Mouse (Mus musculus) hindbrain, embryonic 15.5 days (tissue): ENCODE measurements around the gene Cnot1. TPM values are rescaled to one million over a fixed set of nuclear protein-coding genes. Genes with fewer than 3 reads are reported as not detected.

Experiments used
- ATAC-seq: fragments of 200-750 bp; cut with Nextera tagmentation; 2 replicates; pipeline ENCODE4 v1.8.0; 2017; ENCODE audit warnings: low read depth, moderate number of reproducible peaks, moderate TSS enrichment; ENCODE audit not compliant: low FRiP score
- H3K27ac ChIP-seq: fragments of 300-500 bp; sonication (generic); replicated peaks from 2 replicates; pipeline ENCODE4 v1.5.1; 2015; ENCODE audit warnings: mild to moderate bottlenecking, inconsistent platforms
- H3K27me3 ChIP-seq: fragments of 300-500 bp; sonication (generic); 2 replicates; pipeline ENCODE4 v1.6.1; 2015; ENCODE audit warnings: control low read depth, inconsistent platforms
- H3K36me3 ChIP-seq: fragments of 300-500 bp; sonication (generic); 2 replicates; pipeline ENCODE4 v1.6.1; 2015; ENCODE audit warnings: control low read depth, inconsistent platforms
- H3K4me1 ChIP-seq: fragments of 300-500 bp; sonication (generic); replicated peaks from 2 replicates; pipeline ENCODE4 v1.6.1; 2015; ENCODE audit warnings: control low read depth, inconsistent platforms
- H3K4me2 ChIP-seq: fragments of 300-500 bp; sonication (generic); 2 replicates; pipeline ENCODE4 v1.6.1; 2015; ENCODE audit warnings: moderate library complexity, mild to moderate bottlenecking, inconsistent platforms
- H3K4me3 ChIP-seq: fragments of 300-500 bp; sonication (generic); 2 replicates; pipeline ENCODE4 v1.5.1; 2015; ENCODE audit warnings: mild to moderate bottlenecking, inconsistent platforms
- H3K9ac ChIP-seq: fragments of 300-500 bp; sonication (generic); 2 replicates; pipeline ENCODE4 v1.6.1; 2015; ENCODE audit warnings: inconsistent platforms
- H3K9me3 ChIP-seq: fragments of 300-500 bp; sonication (generic); 2 replicates; pipeline ENCODE4 v1.6.1; 2016; ENCODE audit warnings: control low read depth, inconsistent platforms
- WGBS: fragments of 180-500 bp; shearing (Covaris S2); methylation state at CpG from one replicate; pipeline ENCODE4 v1.1.7; 2015; 5-methylcytosine and 5-hydroxymethylcytosine counted together
- polyA plus RNA-seq: library from polyadenylated mRNA; unstranded; fragments of >200 nt; fragmentation: Nextera tagmentation; extraction: Ambion mirVana; gene quantifications from 2 replicates; pipeline ENCODE4 v1.2.1, GENCODE M21; 2015

Cnot1 gene
- polyA plus RNA-seq, 1 experiment from 2014 or later, result 39.2 TPM

DNA sequence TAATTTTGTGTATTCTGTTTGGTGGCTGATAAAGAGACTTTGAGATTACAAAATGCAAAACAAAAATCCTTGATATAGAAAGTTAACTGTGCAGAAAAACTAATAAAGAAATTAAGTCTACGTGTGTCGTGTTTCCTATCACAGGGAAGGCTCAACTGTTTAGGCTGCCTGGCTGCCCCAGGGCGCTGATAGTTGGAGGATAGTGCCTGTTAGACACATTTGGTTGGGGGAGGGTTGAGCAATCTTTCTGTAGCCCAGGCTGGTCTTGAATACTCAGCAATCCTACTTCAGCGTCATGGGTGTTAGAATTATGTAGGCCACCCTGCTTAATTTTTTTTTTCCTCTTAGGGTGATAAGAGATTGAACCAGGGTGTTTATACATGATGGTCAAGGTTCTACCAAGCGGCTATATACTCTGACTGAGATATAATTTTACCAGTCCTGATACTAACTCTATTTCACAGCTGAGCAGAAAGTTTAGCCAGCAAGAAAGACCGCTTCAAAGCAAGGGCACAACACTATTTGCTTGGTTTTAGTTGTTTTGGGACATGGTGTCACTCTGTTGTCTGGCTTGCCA is 92.3 kb downstream of the Cnot1 start:
- Histone ChIP-seq H3K27me3 (no peaks in the 10 kb centered on the region), H3K27ac (peak overlapping the region; percentile 68; the same call in 1 of the 2 replicates), H3K4me2 (peak overlapping the region; percentile 86), H3K4me1 (peaks cover 19% of the 10 kb centered on the region), H3K36me3 (peaks cover 49% of the 10 kb centered on the region), H3K9ac (peak overlapping the region; percentile 64; the same call in 1 of the 2 replicates), H3K9me3 (no peaks in the 10 kb centered on the region), H3K4me3 (peak overlapping the region; percentile 56)
- 89% methylated on average over 6 of the region's 6 CpGs for WGBS
- ATAC-seq, result no peak

DNA sequence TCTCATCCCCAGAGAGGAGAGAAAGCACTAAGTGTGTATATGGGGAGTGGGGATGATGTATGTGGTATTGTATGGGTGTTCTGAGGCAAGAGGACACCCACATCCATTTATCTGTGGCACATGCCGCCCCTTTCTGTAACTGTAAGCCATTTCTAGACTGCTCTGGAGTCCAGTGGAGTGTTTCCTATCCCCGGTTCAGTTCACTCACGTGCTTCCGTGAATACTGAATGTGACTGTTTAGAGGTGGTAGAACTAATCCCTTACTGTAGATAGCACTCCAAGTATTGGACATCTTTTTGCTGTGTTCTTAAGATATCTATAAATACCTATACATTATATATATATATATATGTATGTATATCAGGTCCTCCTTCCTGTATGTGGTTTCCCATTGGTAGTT is 92.9 kb downstream of the Cnot1 start:
- H3K36me3 ChIP-seq, result peaks cover 49% of the 10 kb centered on the region

DNA sequence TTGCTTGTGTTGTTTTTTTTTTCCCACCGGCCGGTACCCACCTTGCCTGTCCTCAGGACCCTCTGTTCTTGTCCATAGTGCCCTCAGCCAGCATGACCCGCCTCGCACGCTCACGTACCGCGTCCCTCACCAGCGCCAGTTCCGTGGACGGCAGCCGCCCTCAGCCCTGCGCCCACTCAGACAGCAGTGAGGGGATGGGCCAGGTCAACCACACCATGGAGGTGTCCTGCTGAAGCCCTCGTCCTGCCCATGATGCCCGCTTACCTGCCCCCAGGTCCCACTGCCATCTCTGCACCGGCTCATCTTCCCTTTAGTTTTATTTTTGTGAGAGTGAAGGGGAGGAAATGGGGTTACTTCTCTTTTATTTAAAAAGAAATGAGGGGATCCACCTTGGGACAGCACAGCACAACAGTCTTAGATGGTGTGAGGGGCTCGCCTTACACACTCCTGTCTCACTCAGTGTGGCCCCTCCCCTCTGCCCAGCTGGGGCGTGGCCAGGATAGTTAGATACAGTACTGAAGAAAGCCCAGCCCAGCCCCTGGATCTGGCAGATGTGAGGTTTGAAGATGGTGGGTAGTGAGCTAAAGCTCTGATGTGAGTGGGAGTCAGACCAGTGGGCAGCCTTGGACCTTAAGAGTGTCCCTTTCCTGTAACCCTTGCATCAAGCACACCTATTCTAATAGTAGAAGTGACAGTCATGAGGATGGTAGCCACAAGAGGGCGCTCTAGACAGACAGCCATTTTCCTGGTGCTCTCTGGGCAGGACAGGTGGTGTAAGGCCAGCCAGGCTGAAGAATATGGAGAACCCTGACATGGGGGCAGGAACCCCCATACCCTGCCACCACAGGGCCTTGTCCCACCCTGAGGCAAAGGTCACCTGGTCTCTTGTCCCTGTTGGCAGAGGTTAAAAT is 93.9 kb downstream of the Cnot1 start:
- Histone ChIP-seq H3K9ac (no peak overlapping the region), H3K27ac (no peak overlapping the region), H3K4me2 (no peak overlapping the region), H3K36me3 (peaks cover 49% of the 10 kb centered on the region), H3K4me3 (no peak overlapping the region), H3K4me1 (peaks cover 19% of the 10 kb centered on the region), H3K27me3 (no peaks in the 10 kb centered on the region), H3K9me3 (no peaks in the 10 kb centered on the region)
- WGBS, result 83% methylated on average over 19 of the region's 19 CpGs
- peak; percentile 31; the same call in 1 of the 2 replicates for ATAC-seq

More for the DNA sequence above, 92.9 kb downstream of the Cnot1 start:
- ATAC-seq, result no peak
- no peaks in the 10 kb centered on the region for H3K27me3 ChIP-seq
- no peaks in the 10 kb centered on the region for H3K9me3 ChIP-seq
- H3K4me3 ChIP-seq, result no peak overlapping the region
- no peak overlapping the region for H3K4me2 ChIP-seq
- 95% methylated on average over 4 of the region's 4 CpGs for WGBS
- no peak overlapping the region for H3K9ac ChIP-seq
- H3K4me1 ChIP-seq, result peaks cover 19% of the 10 kb centered on the region
- no peak overlapping the region for H3K27ac ChIP-seq

DNA sequence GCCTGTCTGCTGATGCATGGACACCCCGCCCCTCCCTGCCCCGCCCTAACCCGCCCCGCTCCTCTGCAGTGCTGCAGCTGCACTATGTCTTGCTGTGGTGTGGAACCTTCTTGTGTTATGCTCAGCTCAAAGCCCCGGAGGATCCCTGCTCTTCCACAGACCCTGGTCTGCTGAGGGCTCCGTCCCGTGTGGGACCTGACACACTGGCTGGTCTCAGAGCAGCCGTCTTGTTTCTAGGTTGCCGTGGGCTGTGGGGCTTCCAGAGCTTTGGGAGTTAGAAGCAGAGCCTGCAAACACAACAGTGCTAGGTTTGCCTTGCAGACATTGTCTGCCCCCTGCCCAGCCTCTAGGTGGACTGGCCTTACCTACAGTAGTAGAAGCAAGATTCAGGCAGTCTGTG is 94.9 kb downstream of the Cnot1 start:
- H3K4me1 ChIP-seq, result peaks cover 19% of the 10 kb centered on the region
- ATAC-seq, result no peak
- no peaks in the 10 kb centered on the region for H3K9me3 ChIP-seq
- H3K4me3 ChIP-seq, result no peak overlapping the region
- H3K4me2 ChIP-seq, result no peak overlapping the region
- WGBS, result 88% methylated on average over 9 of the region's 9 CpGs
- H3K9ac ChIP-seq, result no peak overlapping the region
- no peaks in the 10 kb centered on the region for H3K27me3 ChIP-seq
- no peak overlapping the region for H3K27ac ChIP-seq
- H3K36me3 ChIP-seq, result peaks cover 49% of the 10 kb centered on the region

DNA sequence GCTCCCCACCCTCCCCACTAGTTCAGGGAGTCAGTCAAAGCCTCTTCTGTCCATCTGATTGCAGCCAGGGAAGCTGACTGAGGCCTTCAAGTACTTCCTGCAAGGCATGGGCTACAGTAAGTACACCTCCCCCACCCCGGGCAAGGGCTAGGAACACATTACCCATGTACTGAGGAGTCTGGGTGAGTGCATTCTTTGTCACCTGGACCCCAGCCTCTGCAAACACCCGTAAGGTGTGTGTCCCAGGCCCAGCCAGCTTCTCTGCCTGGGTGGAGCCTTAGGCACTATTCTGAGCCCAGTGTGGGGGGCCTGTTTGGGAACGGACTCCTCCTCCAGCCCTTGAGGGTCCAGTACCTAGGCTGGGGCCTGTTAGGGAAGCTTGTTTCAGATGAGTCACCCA is 96.2 kb downstream of the Cnot1 start:
- Histone ChIP-seq H3K9me3 (no peaks in the 10 kb centered on the region), H3K4me1 (peaks cover 7% of the 10 kb centered on the region; the same call in 1 of the 2 replicates), H3K9ac (no peak overlapping the region), H3K27me3 (no peaks in the 10 kb centered on the region), H3K4me2 (no peak overlapping the region), H3K4me3 (no peak overlapping the region), H3K27ac (no peak overlapping the region), H3K36me3 (peaks cover 62% of the 10 kb centered on the region)
- 91% methylated on average over 3 of the region's 3 CpGs for WGBS
- ATAC-seq, result no peak

DNA sequence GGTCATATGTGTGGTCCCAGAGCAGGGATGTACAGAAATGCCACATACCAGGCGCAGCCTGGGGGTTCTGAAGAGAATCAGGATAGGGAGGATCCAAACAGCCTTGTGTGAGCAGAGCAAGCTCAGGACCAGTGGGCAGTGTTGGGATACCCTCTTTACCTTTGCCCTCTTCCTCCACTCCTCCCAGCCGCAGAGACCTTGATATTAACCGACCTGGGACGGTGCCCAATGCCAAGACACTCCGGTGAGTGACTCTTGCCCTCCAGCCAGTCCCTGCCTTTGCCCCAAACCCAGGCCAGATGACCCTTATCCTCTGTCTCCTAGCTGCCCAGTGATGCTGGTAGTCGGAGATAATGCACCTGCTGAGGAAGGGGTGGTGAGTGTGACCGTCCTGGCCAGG is 97.7 kb downstream of the Cnot1 start:
- 86% methylated on average over 7 of the region's 7 CpGs for WGBS
- Histone ChIP-seq H3K4me1 (peaks cover 14% of the 10 kb centered on the region), H3K36me3 (peaks cover 63% of the 10 kb centered on the region), H3K9me3 (no peaks in the 10 kb centered on the region), H3K4me2 (no peak overlapping the region), H3K27ac (no peak overlapping the region), H3K27me3 (no peaks in the 10 kb centered on the region), H3K9ac (no peak overlapping the region), H3K4me3 (no peak overlapping the region)
- no peak for ATAC-seq

DNA sequence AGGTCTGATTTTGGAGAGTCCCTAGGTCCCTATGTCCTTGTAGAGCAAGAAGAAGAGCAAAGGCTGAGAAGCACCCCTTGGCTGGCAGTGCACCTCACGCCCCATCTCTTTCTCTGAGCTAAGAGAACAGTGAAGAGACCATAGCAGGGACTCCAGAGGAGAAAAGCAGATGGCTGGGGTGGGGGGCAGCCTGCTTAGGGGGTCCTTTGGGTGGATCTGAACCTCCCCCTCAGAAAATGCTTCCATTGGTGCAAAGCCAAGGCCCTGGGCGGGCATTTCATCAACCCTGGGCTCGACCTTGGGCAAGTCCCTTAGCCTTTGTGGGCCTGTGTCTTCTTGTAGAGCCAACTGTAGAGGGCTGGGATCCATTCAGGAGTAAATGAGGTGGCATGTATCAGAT is 102.7 kb downstream of the Cnot1 start:
- H3K4me1 ChIP-seq, result peaks cover 50% of the 10 kb centered on the region
- peak overlapping the region; percentile 67 for H3K4me3 ChIP-seq
- H3K9me3 ChIP-seq, result no peaks in the 10 kb centered on the region
- H3K27me3 ChIP-seq, result no peaks in the 10 kb centered on the region
- ATAC-seq, result no peak
- H3K27ac ChIP-seq, result peak overlapping the region; percentile 89
- 89% methylated on average over 3 of the region's 3 CpGs for WGBS
- peak overlapping the region; percentile 83 for H3K9ac ChIP-seq
- H3K4me2 ChIP-seq, result peak overlapping the region; percentile 73
- peaks cover 35% of the 10 kb centered on the region for H3K36me3 ChIP-seq

DNA sequence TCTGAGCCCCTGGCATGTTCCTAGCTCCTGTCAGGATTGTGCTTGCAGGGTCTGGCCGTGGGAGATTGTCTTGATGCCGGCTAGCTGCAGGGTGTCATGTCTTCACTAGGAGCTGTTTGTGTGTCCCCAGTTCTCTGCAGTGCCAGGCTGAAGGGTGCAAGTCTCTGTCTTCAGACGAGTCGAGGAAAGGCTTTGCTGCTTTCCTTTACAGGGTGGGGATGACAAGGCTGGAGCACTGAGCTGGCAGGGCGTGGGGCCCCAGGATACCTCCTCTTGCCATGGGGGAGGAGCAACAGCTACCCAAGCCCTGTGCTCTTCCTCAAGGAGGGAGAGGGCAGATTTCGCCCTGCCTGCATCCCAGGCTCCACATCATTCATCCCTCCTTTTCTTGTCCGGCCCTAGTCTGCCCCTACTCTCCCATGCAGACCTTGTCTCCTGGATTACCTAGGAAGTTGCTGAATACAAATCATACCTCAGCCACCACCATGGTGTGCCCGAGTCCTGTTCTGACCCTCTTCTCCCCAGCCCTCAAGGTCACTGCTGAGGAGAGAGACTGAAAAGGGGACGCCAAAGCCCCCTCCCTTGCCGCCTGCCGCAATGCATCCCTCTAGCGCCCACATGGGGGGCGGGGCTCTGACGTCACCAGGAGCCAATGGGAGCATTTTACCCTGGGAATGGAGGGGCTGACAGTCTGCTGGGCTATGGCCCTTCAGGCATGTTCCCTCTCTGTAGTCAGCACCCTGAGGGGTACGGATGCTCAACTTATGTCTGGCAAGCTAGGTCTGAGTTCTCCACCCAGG is 103.6 kb downstream of the Cnot1 start:
- Histone ChIP-seq H3K27ac (peak overlapping the region; percentile 89), H3K9me3 (no peaks in the 10 kb centered on the region), H3K27me3 (no peaks in the 10 kb centered on the region), H3K36me3 (peaks cover 26% of the 10 kb centered on the region), H3K4me1 (peaks cover 51% of the 10 kb centered on the region), H3K4me3 (peak overlapping the region; percentile 67), H3K9ac (peak overlapping the region; percentile 83), H3K4me2 (peak overlapping the region; percentile 73)
- WGBS, result 2% methylated on average over 15 of the region's 15 CpGs
- peak; percentile 21 for ATAC-seq

DNA sequence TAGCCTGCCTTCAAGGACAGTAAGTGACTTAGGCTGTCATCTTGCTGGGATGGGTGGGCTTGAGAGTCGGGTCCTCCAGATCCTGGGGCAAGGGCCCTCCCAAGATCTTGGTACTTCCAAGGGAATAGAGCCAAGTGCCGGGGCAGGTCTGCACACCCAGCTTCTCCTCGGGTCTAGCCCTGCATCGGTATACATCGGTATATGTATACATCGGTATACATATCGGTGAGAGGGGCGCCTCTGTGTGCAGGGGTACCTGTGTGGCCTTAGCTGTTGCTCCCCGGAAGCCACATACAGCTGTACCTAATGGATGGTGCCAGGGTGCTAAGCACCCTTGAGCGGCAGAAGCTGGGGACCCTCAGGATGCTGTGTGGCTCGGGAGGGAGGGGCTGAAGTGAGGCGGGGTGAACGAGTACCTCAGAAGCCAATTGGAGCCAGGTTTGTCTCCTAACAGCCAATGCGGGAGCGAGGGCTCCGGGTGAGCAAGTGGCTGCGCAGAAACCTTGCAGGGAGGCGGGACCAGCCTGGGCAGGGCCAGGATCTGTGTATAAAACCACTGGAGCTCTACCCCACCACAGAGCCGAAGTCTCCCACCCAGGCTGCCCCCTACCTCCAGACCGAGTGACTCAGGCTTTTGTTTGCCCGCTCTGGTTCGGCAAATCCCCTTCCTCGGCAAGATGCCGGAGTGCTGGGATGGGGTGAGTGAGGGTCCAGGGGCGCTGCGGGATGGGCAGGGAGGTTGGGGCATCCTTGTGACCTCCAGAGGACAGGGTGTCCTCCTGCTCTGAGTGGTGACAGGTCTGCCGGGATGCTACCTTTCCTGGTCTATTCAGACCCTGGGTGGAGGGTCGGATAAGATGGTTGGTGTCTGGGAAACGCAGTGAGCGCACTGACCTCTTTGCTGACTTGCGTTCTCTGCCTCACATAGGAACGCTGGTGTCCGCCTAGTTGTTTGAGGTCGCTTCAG is 104.5 kb downstream of the Cnot1 start:
- whole genome bisulfite sequencing, result 2% methylated on average over 34 of the region's 34 CpGs
- H3K36me3 ChIP-seq, result peaks cover 18% of the 10 kb centered on the region

DNA sequence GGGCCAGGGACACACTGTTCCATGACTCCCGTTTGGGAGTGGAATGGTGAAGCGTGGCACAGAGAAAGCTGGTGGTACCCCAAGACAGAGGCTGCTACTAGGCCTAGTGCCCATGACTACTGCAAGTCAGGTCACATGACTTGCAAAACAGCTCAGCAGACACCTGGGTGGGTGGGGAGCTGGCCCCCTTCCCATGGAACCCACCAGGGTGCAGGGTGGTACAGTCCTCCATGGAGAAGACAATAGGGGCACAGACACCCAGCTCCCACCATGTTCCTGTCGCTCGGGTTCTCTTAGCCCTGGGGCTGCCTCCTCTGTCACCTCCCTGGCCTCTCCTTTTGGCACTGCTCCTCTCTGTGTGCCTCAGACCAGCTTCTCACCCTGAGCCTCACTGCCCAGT is 105.5 kb downstream of the Cnot1 start:
- peaks cover 53% of the 10 kb centered on the region for H3K4me1 ChIP-seq
- ATAC-seq, result no peak
- H3K27me3 ChIP-seq, result no peaks in the 10 kb centered on the region
- H3K4me3 ChIP-seq, result no peak overlapping the region
- no peak overlapping the region for H3K9ac ChIP-seq
- WGBS, result 62% methylated on average over 4 of the region's 4 CpGs
- H3K4me2 ChIP-seq, result peak overlapping the region; percentile 73; the same call in 1 of the 2 replicates
- H3K9me3 ChIP-seq, result no peaks in the 10 kb centered on the region
- H3K36me3 ChIP-seq, result peaks cover 9% of the 10 kb centered on the region
- H3K27ac ChIP-seq, result no peak overlapping the region

More for the DNA sequence above, 104.5 kb downstream of the Cnot1 start:
- ATAC-seq, result peak; percentile 94
- Histone ChIP-seq H3K27me3 (no peaks in the 10 kb centered on the region), H3K27ac (peak overlapping the region; percentile 89), H3K4me2 (peak overlapping the region; percentile 73), H3K4me1 (peaks cover 51% of the 10 kb centered on the region), H3K9ac (peak overlapping the region; percentile 83), H3K9me3 (no peaks in the 10 kb centered on the region), H3K4me3 (peak overlapping the region; percentile 67)

DNA sequence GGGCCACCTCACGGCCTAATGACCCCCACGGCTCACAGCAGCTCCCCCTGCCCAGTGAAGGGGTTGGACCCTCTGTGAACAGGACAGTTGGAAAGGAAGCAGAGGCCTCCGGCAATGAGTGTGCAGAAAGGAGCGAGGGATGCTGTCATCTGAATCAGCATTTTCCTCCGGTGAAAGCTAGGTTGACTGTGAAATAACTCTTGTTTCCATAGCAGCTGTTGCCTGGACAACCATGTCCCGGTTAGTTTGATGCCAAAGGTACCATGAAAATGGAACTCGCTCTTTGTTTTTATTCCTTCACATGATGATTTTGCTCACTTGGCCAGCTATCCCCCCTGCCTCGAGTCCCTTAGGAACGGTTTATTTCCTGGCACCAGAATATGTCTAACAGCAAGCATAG is 107.0 kb downstream of the Cnot1 start:
- WGBS, result 19% methylated on average over 9 of the region's 9 CpGs
- no peaks in the 10 kb centered on the region for H3K9me3 ChIP-seq
- no peaks in the 10 kb centered on the region for H3K36me3 ChIP-seq
- peak overlapping the region; percentile 65 for H3K27ac ChIP-seq
- no peak overlapping the region for H3K4me3 ChIP-seq
- H3K27me3 ChIP-seq, result no peaks in the 10 kb centered on the region
- peaks cover 50% of the 10 kb centered on the region for H3K4me1 ChIP-seq
- no peak overlapping the region for H3K9ac ChIP-seq
- H3K4me2 ChIP-seq, result peak overlapping the region; percentile 13; the same call in 1 of the 2 replicates
- no peak for ATAC-seq
